Mouse (Mus musculus): ENCODE results near the gene Tceal9. TPM values are rescaled to one million over a fixed set of nuclear protein-coding genes. Genes with fewer than 3 reads are reported as not detected.
A peak's percentile ranks its signal among the peaks of the same experiment; 100 is the strongest.
"Not testable (repeated sequence)": the region's sequence is repeated elsewhere in the genome, so short reads cannot be mapped to it uniquely, and the experiment has no call there.

Tceal9 gene
- 100 to 1,000 TPM; 489 to 570 TPM for total RNA-seq (2021)
- long read RNA-seq, experiment 1, transcript Tceal9-201 (3 exons, 1,019 nt): major isoform, 465 of 481 reads
- long read RNA-seq, experiment 1, partial matches to known transcripts: 9 of 481 reads
- long read RNA-seq, experiment 1, other reads (novel, unspliced or antisense): 6 of 481 reads
- long read RNA-seq, experiment 2, transcript Tceal9-201 (3 exons, 1,019 nt): major isoform, 367 of 386 reads
- long read RNA-seq, experiment 2, partial matches to known transcripts: 0 of 386 reads
- long read RNA-seq, experiment 2, other reads (novel, unspliced or antisense): 19 of 386 reads

DNA sequence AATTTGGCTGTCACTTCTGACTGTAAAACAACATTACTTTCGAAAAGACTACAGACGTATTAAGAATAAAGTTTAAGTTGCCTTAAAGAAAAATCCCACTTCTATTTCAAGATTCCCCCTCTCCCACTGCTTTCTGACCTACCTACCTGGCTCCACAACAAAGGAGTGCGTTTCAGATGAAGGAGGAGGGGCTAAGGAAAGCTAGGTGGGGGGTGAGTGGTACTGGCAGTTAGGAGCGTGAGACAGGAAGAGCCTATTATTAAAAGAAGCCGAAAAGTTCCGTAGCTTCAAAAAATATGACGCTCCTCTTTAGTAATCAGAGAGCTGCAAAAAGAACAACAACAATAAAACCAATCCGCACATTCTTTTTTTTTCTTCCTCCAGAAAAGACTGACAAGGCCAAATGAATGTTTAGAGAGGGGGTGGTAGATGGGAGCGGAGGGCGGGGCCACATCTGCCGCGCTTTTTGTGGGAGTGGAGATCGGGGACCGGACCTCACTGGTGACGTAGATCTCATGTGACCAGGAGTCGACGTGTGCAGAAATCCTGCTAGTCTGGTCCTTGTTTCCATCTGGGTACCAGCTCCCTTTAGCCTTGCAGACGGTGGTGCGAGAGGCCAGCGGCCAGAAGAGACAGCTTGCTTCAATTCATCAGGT is at the start of gene Tceal9:
TSS of gene Tceal9 (plus strand) at position 506 of the 656 bp plus-strand sequence.
- DNase-seq (ENCODE audit: low spot score in 2 of 2): peak; percentile 23 to 33

DNA sequence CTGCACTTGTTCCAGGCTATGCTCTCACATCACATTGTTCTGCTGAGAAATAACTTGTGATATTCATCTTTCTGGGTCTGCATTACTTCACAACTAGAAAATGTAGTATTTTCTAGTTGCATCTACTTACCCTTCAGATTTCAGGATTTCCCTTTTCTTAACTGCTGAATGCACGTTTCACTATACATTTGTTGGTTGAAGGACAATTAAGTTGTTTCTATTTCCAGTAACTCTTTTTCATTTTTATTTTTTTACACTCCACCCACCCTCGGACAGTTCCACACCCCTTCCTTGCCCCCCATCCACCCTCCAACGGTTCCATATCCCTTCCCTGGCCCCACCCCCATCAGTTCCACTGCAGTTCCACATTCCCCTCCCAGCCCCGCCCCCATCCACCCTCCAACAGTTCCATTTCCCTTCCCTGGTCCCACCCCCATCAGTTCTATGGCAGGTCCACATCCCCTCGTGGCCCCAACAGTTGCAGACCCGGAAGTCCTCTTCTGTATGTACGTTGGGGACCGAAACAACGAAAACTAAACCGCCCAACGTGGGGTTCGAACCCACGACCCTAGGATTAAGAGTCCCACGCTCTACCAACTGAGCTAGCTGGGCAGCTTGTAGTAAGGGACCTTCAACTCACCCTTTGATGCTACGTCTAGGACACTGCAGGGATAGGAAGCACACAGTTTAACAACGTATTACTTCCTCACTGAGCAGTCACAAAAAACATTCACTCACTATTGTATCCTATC is 49.5 kb upstream of the Tceal9 start:
- no peak for DNase-seq (ENCODE audit: low spot score in 2 of 2)

DNA sequence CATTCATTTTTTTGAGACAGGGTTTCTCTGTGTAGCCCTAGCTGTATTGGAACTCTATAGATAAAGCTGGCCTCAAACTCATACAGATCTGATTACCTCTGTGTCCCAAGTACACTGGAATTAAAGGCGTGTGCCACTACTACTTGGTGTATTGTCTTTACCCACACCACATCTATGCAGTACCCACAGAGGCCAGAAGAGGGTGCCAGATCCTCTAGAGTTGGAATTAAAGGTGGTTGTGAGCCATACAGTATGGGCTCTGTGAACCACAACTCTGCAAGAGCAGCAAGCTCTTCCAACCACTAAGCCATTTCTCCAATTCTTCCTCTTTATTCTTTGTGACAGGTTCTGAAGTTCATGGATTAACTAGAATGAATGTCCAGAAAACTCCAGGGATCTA is 48.0 kb upstream of the Tceal9 start:
- no peak for DNase-seq (ENCODE audit: low spot score in 2 of 2)

DNA sequence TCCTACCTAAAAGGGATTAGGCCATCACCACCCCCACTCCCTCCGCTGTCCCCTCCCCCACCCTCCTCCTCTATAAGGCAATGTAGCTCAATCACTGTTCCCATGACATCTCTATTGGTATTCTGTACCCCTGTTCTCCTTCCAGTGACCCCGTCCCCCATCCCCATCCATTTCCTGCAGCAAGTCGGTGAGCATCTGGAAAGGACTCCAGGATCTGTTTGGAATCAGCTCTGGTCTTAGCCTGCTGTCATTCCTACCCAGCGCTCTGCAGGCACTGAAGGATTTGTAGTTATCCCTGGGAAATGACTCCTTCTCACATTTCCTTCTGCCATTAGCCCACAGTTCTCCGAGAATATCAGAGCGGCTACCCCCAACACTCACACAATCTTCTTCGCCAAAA is 41.6 kb upstream of the Tceal9 start:
- no peak for DNase-seq (ENCODE audit: low spot score in 2 of 2)

DNA sequence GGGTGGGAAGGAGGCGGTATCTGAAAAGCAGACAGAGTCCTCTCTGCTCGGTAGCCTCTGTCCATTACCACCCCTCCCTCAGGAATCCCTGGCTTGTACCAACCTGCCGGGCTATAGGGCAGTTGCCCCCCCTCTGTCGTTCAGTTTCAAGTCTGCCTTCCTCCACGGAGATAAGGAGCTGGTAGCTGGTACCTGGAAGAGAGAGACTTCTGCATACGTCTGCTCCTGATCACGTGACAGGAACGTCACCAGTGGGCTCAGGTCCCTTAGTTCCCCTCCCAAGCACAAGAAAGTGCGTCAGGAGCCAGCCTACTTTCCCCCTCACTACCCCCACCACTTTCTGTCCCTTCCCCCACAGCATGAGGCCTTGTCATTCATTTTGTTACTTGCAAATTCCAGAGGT is 41.2 kb upstream of the Tceal9 start, which contains the start of gene Tceal5:
TSS of gene Tceal5 (minus strand) at position 213 of the 403 bp plus-strand sequence.
- no peak for DNase-seq (ENCODE audit: low spot score in 2 of 2)

DNA sequence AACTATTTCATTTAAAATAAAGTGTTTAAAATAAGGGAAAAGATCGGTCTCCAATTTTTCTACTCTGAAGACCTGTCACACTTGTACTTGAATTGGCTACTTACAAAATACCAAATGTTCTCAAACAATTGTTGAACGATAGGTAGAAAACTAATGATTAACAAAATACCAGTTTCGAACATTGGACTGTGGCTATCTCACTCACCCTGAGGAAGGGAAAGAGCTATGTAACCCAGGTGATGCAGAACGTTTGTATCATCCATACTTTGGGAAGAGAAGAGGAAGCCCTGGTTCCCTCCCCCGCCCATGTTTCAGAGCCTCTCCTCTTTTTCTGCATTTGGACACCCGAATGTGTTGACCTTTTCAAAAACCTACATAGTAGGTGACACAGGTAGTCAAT is 40.5 kb upstream of the Tceal9 start:
- DNase-seq (ENCODE audit: low spot score in 2 of 2): no peak

DNA sequence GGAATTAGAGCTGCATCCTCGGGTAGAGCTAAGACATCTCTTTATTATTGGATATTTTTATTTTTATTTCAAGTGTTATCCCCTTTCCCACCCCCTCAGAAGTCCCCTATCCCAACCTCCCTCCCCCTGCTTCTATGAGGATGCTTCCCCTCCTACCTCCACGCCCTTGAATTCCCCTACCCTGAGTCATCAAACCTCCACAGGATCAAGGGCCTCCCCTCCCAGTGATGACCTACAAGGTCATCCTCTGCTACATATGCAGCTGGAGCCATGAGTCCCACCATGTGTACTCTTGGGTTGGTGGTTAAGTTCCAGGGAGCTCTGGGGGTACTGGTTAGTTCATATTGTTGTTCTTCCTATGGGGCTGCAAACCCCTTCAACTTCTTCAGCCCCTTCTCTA is 31.5 kb upstream of the Tceal9 start:
- DNase-seq (ENCODE audit: low spot score in 2 of 2): no peak

DNA sequence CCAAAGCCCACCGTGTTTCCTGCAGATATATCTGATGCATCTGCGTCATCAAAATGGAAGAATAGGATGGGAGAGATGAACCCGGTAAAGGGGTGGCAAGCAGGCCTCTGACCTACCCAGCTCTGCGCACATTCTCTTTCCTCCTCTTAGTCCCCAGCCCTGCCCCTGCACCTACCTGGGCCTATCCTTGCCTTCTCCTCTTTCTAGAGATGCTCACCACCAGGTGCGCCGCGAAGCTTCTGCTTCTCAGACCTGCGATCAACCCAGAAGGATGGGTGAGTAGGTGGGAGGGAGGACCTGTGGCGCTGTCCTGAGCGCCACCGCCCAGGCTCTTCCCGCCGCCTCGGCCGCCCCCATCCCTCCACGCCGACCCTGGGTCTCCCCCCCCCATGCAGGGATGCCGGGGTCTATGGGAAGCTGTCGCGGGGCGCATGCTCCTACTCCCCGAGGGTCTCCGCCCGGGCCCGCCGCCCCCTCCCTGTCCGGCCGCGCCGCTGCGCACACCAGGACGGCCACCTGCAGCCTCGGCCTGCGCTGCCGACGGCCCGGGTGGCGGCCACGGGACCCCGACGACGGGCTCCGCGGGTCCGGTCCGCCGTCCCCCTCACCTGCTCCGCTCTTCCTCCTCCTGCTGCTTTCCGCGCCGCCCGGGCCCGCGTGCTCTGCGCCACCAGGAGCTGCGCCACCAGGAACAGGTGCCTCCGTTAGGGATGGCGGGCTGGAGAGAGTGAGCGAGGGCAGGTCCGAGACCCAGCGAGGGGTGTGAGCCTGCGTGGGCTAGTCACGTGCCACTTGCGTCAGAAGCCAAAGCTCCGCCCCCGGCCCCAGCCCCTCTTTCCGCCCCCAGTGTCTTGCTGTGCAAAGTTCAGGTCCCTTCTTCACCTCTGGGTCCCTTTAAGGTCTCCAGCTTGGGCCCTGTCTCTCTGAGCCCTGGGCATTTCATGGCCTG is 29.9 kb upstream of the Tceal9 start, which contains the start of the genes Tceal7 and Bex1:
TSS of gene Tceal7 (plus strand) at position 51 of the 949 bp plus-strand sequence.
TSS of gene Bex1 (minus strand) at position 785 of the 949 bp plus-strand sequence.
- not testable (repeated sequence) for DNase-seq (ENCODE audit: low spot score in 2 of 2)

DNA sequence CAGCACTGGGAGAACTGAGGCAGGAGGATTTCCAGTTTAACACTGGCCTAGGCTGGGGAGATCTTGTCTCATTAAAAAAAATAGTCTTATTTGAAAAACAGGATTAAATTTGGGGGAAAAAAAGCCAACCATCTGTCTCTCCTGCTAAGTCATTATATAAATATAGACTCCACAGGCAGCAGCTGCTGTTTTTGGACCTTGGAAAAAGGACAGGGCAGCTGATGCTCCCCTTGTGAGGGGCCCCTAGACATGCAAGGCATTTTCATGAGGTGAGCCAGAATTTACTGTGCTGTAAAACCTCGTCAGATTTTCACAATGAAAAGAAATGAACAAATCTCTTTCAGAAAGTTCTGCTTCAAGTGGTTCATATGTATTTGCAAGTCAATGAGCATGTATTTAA is 28.6 kb upstream of the Tceal9 start:
- no peak for DNase-seq (ENCODE audit: low spot score in 2 of 2)

DNA sequence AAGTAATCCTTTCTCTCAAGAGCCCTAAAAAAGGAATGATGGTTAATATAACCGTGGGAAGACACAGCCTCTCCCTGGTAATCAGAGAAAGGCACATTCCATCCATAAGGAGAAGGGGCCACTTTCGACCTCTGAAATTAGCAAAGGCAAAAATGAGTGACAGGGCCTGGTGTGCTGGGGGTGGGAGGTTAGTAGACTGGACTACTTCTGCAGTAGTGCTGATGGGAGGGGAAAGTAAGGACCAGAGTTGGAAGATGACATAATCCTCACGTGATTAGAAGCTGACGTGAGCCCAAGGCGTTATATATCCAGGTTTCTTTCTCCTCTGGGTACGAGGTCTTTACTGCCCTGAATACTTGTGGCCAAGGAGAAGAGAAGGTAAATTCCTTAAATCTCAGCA is 21.2 kb upstream of the Tceal9 start:
- DNase-seq (ENCODE audit: low spot score in 2 of 2): no peak

DNA sequence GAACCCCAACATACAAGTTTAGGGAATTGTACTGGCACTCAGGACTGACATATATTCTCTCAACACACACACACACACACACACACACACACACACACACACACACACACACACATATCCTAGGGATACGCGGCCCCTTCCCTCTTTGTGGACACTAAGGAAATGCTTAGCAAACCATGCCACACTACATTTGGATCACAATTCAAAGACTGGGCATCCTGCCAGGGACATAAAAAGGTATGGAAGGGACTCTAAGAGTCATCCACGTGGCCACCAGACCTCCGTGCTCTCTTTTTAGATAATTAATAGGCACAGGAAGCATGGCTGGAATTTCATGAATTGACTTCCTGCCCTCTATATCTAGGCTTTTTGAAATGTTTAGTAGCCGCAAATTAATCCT is 17.1 kb upstream of the Tceal9 start:
- no peak for DNase-seq (ENCODE audit: low spot score in 2 of 2)

DNA sequence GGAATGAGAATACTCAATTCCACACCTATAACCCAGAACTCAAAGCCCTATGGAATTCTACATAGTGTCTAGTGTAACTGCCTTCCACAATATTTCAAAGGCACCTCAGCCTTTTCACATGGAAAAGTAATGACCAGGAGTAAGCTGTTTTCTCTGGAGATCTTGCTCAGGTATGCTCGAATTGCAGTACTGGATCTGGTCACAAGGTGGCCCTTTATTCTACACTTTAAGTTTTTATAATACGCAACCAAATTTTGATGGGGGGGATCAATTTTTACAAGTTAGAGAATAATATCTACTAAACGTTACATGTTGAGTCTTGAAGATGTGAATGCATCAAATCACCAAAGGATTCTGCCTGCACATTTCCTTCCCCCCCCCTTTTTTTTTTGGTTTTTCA is 6.8 kb upstream of the Tceal9 start:
- DNase-seq (ENCODE audit: low spot score in 2 of 2): no peak

DNA sequence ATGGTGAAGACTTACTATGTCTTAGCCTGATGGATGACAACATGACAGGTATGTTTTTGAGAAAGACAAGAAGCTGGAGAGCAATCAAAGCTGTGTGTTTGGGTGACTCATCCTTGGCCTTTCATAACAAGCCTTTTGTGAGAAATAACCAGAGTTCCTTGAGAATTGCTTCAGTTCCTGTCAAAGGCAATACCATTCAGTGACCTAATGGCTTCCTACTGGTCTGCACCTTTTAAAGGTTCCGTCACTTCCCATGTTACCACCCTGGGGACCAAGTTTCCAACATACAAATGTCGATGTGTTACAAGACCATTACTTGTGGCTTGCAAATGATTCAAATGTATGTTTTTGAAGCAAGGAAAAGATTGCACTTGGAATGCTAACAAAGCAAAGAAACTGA is 1.7 kb upstream of the Tceal9 start:
- DNase-seq (ENCODE audit: low spot score in 2 of 2): no peak

DNA sequence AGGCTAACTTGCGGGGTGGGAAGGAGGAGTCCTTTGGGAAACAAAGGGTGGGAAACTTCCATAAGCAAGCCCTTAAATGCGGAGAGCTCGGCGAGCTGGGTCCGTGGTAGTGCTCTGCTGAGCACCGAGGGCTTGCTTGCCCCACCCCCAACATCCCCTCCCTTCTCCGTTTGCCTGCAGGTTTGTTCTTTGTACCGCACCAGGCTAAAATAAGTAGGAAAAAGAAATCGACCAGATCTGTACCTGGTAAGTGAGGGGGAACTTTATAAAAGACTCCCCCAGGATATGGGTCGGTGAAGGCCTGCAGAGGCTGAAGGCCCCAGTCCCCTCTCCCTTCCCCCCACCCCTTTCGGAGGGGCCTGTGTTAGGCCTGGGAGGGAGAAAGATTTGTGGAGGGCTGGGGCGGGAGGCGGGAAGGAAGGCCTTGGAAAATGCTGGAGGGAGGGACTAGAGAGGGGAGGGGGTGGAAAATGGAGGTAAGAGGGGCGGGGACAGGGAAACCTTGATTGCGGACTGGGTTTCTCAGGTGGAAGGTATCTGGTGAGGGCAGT is 717 bp downstream of the Tceal9 start:
- DNase-seq (ENCODE audit: low spot score in 2 of 2): no peak

DNA sequence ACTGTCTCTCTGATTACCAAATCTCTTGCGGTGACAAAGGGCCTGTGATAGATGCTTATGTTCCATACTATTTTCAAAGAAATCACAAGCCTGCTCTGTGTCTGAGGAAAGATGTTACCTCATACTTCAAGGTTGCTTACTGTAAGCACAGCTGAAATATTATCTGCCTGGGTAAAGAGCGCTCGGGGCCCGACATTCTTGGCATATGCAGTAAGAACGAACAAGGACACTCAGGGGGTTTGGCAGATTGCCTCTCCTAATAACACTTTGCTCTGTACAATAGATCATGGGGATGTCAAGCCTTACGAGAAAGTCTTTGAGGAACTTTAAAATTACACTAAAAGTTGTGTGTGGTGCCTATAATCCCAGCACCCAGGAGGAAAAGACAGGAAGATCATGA is 3.9 kb downstream of the Tceal9 start:
- no peak for DNase-seq (ENCODE audit: low spot score in 2 of 2)

DNA sequence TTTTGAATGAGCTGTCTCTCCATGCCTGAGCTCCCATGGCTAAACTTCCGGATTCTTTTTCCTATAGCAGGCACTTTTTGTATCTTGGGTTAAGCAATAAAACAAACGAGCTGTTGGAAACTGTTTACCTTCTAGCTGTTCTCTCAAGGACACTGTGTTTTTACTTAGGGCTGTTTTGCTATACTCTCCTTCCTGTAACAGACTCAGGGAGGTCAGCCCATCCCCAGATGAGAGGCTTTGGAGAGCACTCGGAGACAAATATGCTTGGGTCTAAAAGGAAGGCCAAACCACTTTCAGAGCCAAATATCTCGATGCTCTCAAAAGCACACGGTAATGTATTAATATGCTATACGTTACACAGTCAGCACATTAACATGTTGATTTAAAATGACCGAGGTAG is 4.8 kb downstream of the Tceal9 start:
- DNase-seq (ENCODE audit: low spot score in 2 of 2): no peak

DNA sequence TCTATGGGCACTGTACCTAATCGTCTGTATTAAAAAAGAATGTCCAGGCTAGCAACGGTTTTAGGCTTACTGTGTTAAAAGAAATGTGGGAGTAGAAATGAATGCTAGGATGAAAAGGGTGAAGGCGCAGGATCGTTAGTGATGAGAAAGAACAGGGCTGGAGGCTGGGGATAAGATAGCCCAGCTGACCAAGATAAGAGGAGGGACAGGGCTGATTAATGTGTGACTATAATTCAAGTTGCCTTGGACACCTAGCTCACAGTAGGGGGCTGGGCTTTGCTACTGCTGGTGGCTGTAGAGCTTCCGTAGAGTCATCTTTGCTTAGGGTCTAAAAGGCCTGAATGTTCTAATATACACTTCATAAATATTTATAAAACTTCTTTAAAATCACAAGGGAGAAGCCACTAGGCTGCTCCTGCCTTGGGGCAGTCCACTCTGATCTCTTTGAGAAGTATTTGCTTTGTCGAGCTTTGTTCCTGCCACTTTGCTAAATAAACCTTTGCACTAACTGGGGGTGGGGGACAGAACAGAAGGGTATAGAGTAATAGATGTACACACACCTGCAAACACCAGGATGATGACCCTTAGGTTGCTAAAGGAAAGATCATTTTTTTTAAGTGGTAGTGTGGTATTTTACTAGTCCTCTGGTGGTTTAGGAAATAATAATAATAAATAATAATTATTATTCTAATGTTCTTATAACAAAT is 7.3 kb downstream of the Tceal9 start:
- DNase-seq (ENCODE audit: low spot score in 2 of 2): no peak

DNA sequence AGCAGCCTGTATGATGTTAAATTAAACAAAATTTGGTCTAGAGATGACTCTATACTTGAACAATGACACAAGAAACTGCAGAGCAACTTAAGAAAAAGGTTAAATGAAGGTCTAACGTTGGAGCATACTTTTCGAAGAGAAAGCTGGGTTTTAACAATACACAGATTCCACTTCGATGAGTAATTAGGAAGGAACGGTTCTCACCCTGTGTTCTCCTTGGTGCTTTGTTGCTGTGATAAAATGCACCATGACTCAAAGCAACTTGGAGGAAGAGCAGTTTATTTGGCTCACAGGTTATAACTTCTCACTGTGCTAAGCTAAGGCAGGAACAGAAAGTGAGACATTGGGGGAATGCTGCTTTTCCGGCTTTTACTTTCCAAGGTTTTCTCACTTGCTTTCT is 22.8 kb downstream of the Tceal9 start:
- no peak for DNase-seq (ENCODE audit: low spot score in 2 of 2)

DNA sequence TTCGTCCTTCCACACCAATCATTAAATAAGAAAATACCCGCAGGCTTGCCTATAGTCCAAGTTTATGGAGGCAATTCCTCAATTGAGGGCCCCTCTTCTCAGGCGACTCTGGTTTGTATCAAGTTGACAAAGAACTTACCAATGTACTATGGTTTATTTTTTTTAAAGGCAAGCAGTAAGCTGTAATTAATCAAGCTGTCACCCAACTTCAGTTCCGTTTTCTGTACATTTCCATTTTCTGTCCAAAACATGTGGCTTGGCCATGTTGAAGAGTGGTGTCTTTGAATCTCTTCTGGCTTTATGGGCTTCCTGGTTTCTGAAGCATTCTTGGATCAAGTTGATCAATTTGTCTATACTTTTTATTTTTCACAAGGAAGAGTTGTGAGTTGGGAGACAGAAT is 23.3 kb downstream of the Tceal9 start:
- DNase-seq (ENCODE audit: low spot score in 2 of 2): no peak
